Mouse (Mus musculus): Measurements from ENCODE around the gene Yrdc.

GRCm38 (mm10) chr4:124872719-124873118 lies 22.2 kb downstream of the Yrdc start:
- TF ChIP-seq CTCF (IDR thresholded peaks at IDR 0.05; ENCODE audit: control insufficient read depth, insufficient read depth, insufficient read length), result no peak
- TF ChIP-seq USF1 (IDR thresholded peaks at IDR 0.05; ENCODE audit: low read depth), result no peak
- no peak for TF ChIP-seq MAX (IDR thresholded peaks at IDR 0.05)
- TF ChIP-seq MYOG (IDR thresholded peaks at IDR 0.05; ENCODE audit: control insufficient read depth, extremely low read depth, insufficient read length), result no peak
- no peak for TF ChIP-seq FOSL1 (IDR thresholded peaks at IDR 0.05; ENCODE audit: insufficient read depth, low read length, poor library complexity, severe bottlenecking)
- no peak for TF ChIP-seq MYOD1 (IDR thresholded peaks at IDR 0.05; ENCODE audit: control insufficient read depth, insufficient read length, low read depth)
